Mouse (Mus musculus): ENCODE data around the gene Synj2. TPM values are rescaled to one million over a fixed set of nuclear protein-coding genes. Genes with fewer than 3 reads are reported as not detected.
A peak's percentile ranks its signal among the peaks of the same experiment; 100 is the strongest.

Synj2 gene
- total RNA-seq (2021) = 10 to 100 TPM; 31.6 to 39.0 TPM
- long read RNA-seq, experiment 1, partial matches to known transcripts = 10 of 18 reads
- long read RNA-seq, experiment 1, other reads (novel, unspliced or antisense) = 4 of 18 reads
- long read RNA-seq, experiment 2, partial matches to known transcripts = 20 of 28 reads
- long read RNA-seq, experiment 2, other reads (novel, unspliced or antisense) = 7 of 28 reads

GRCm38 (mm10) chr17:5941230-5942043 is at the start of gene Synj2:
Gene Synj2 (plus strand): TSS chr17:5941280.
- DNase-seq (ENCODE audit: low spot score in 2 of 2) = peak; percentile 35 to 67

GRCm38 (mm10) chr17:5891933-5892683 is 49.0 kb upstream of the Synj2 start:
- DNase-seq (ENCODE audit: low spot score in 2 of 2) = no peak

GRCm38 (mm10) chr17:5893092-5893491 is 48.0 kb upstream of the Synj2 start:
- no peak for DNase-seq (ENCODE audit: low spot score in 2 of 2)

- no peak for DNase-seq (ENCODE audit: low spot score in 2 of 2)
These were observed 47.4 kb upstream of the Synj2 start for GRCm38 (mm10) chr17:5893574-5894148.

- no peak for DNase-seq (ENCODE audit: low spot score in 2 of 2)
These were observed 45.0 kb upstream of the Synj2 start for GRCm38 (mm10) chr17:5896066-5896465.

GRCm38 (mm10) chr17:5896607-5897006 is 44.5 kb upstream of the Synj2 start:
- DNase-seq (ENCODE audit: low spot score in 2 of 2) = no peak

GRCm38 (mm10) chr17:5897326-5898200 is 43.5 kb upstream of the Synj2 start:
- no peak for DNase-seq (ENCODE audit: low spot score in 2 of 2)

- no peak for DNase-seq (ENCODE audit: low spot score in 2 of 2)
These were observed 41.8 kb upstream of the Synj2 start for GRCm38 (mm10) chr17:5899251-5899650.

- no peak for DNase-seq (ENCODE audit: low spot score in 2 of 2)
These were observed 39.7 kb upstream of the Synj2 start for GRCm38 (mm10) chr17:5901381-5901780.

GRCm38 (mm10) chr17:5903630-5904301 is 37.3 kb upstream of the Synj2 start:
- DNase-seq (ENCODE audit: low spot score in 2 of 2) = no peak

GRCm38 (mm10) chr17:5909681-5910080 is 31.4 kb upstream of the Synj2 start:
- no peak for DNase-seq (ENCODE audit: low spot score in 2 of 2)

- DNase-seq (ENCODE audit: low spot score in 2 of 2) = no peak
These were observed 29.5 kb upstream of the Synj2 start for GRCm38 (mm10) chr17:5911591-5911990.

GRCm38 (mm10) chr17:5912797-5913196 is 28.3 kb upstream of the Synj2 start:
- DNase-seq (ENCODE audit: low spot score in 2 of 2) = no peak

GRCm38 (mm10) chr17:5914217-5914616 is 26.9 kb upstream of the Synj2 start:
- DNase-seq (ENCODE audit: low spot score in 2 of 2) = peak in 1 of 2 experiments; percentile 43

GRCm38 (mm10) chr17:5921954-5922353 is 19.1 kb upstream of the Synj2 start:
- no peak for DNase-seq (ENCODE audit: low spot score in 2 of 2)

GRCm38 (mm10) chr17:5923281-5923680 is 17.8 kb upstream of the Synj2 start:
- DNase-seq (ENCODE audit: low spot score in 2 of 2) = no peak

- no peak for DNase-seq (ENCODE audit: low spot score in 2 of 2)
These were observed 16.8 kb upstream of the Synj2 start for GRCm38 (mm10) chr17:5924238-5924637.

GRCm38 (mm10) chr17:5926710-5927109 is 14.4 kb upstream of the Synj2 start:
- DNase-seq (ENCODE audit: low spot score in 2 of 2) = no peak

- DNase-seq (ENCODE audit: low spot score in 2 of 2) = no peak
These were observed 12.0 kb upstream of the Synj2 start for GRCm38 (mm10) chr17:5929031-5929430.

GRCm38 (mm10) chr17:5932161-5932560 is 8.9 kb upstream of the Synj2 start:
- no peak for DNase-seq (ENCODE audit: low spot score in 2 of 2)

All from gastrocnemius, postnatal 4 days (tissue).